ENCODE assay signal across 9 mouse cellular contexts in the genomic region with DNA sequence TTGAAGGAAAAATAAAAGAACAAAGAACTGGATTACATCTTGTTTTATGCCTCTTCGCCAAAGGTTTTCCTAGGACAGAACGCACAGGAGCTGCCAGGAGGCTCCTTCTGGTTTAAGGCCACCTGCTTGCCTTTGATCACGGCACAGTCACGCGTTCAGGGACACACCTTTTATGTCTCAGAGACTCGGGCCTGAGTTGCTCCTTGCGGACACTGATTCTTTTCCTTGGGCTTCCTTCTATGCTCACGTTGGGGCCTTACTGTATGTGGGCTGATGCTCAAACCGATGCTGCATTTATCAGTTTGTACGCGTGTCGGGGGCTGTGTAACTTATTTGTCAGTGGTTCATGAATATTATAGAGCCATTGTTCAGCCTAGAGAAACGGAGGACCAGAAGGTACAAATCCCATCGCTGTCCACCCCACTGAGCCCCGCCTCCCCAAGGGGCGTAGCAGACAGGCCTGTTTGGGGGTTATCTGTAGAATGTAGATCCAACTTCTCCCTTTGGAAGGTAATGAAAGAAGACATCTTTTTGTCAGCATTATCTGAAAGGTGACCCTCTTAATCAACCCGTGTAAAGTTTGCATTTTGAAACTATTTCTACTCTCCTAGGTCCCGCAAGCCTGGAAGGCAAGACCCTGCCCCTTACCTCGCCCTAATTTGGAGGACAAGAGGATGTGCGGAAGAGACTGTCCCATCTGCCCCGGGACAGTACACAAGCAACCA. TPM values are rescaled to one million over a fixed set of nuclear protein-coding genes. Genes with fewer than 3 reads are reported as not detected.
DNase-seq lines count a peak whose midpoint lies in the region; ATAC-seq and TF ChIP-seq lines count a peak whose summit lies in the region.
"Had no signal": no experiment of that assay in that cellular context is flagged by ENCODE, and none has a peak within 500 bp of the region (broad histone marks: within the 10 kb centered on the region; RNA-seq: fewer than 3 reads in every experiment).

No protein-coding gene starts in this region.

- H3K4me1 ChIP-seq in heart, embryonic 11.5 days (ENCODE audit: control insufficient read depth, insufficient read depth, low read length) = peaks cover 14% of the 10 kb centered on the region
- peaks cover 0 to 9% of the 10 kb centered on the region in 2 experiments; a peak in 1 of 4 replicates for H3K4me1 ChIP-seq in ES-E14 (ENCODE audit: control insufficient read depth in 2 of 2, insufficient read depth in 2 of 2, low read length in 2 of 2, poor library complexity in 1 of 2)
- H3K4me1 ChIP-seq in heart, postnatal 0 days (ENCODE audit: control insufficient read depth, insufficient read depth) = peaks cover 20% of the 10 kb centered on the region
- peaks cover 4% of the 10 kb centered on the region for H3K4me1 ChIP-seq in liver, postnatal 0 days (ENCODE audit: insufficient read depth)

- DNase-seq in heart, postnatal 36 days = no peak
- DNase-seq in ES-E14 (ENCODE audit: low read depth, low spot score) = no peak
- no peak for DNase-seq in heart, postnatal 0 days (ENCODE audit: low spot score)
- no peak for DNase-seq in liver, postnatal 0 days
- no peak for DNase-seq in B cell, adult 2 months
- DNase-seq in right cerebral cortex, postnatal 4 days = no peak
- no peak for DNase-seq in frontal cortex, postnatal 36 days (ENCODE audit: low spot score in 2 of 2)
- DNase-seq: cerebellum, adult 11 months had no signal

- no peak for ATAC-seq in heart, embryonic 11.5 days (replicated peaks; ENCODE audit: insufficient number of reproducible peaks, low FRiP score, low TSS enrichment)
- ATAC-seq in heart, postnatal 0 days (ENCODE audit: insufficient read depth, low read depth) = no peak
- ATAC-seq in liver, postnatal 0 days = no peak

- 26% methylated on average over 21 of the region's 21 CpGs for WGBS in heart, embryonic 11.5 days (ENCODE audit: insufficient replicate concordance)
- WGBS in heart, postnatal 0 days = 45% methylated on average over 21 of the region's 21 CpGs
- 40% methylated on average over 21 of the region's 21 CpGs for WGBS in liver, postnatal 0 days (ENCODE audit: insufficient replicate concordance)

- no peak for TF ChIP-seq EP300 in heart, postnatal 0 days (IDR thresholded peaks at IDR 0.05; ENCODE audit: low read depth)
- TF ChIP-seq EP300 in liver, postnatal 0 days (IDR thresholded peaks at IDR 0.05; ENCODE audit: low read depth) = no peak

- peak overlapping the region; percentile 87 for H3K4me2 ChIP-seq in heart, embryonic 11.5 days
- peak overlapping the region; percentile 82 for H3K4me2 ChIP-seq in heart, postnatal 0 days (ENCODE audit: low read depth, low read length)
- H3K4me2 ChIP-seq in liver, postnatal 0 days (ENCODE audit: low read depth, low read length) = peak overlapping the region; percentile 75

- no peaks in the 10 kb centered on the region for H3K36me3 ChIP-seq in heart, embryonic 11.5 days (ENCODE audit: control insufficient read depth, insufficient read depth, low read length)
- no peaks in the 10 kb centered on the region for H3K36me3 ChIP-seq in ES-E14 (ENCODE audit: control insufficient read depth, insufficient read depth, low read length, poor library complexity, severe bottlenecking)
- H3K36me3 ChIP-seq in heart, postnatal 0 days (replicated peaks; ENCODE audit: control insufficient read depth, insufficient read depth, low read length) = no peaks in the 10 kb centered on the region
- H3K36me3 ChIP-seq in liver, postnatal 0 days (replicated peaks; ENCODE audit: insufficient read depth, low read length) = no peaks in the 10 kb centered on the region

- peak overlapping the region; percentile 66 for H3K9ac ChIP-seq in heart, embryonic 11.5 days (ENCODE audit: low read depth, low read length)
- H3K9ac ChIP-seq in ES-E14 (ENCODE audit: insufficient read depth, low read depth, low read length, poor library complexity, severe bottlenecking) = no peak overlapping the region
- peak overlapping the region; percentile 55 for H3K9ac ChIP-seq in heart, postnatal 0 days (replicated peaks; ENCODE audit: low read depth, low read length)
- H3K9ac ChIP-seq in liver, postnatal 0 days (replicated peaks) = peak overlapping the region; percentile 23; the same call in 1 of the 2 replicates

- no peaks in the 10 kb centered on the region for H3K27me3 ChIP-seq in heart, embryonic 11.5 days (ENCODE audit: control insufficient read depth, insufficient read depth, low read length)
- H3K27me3 ChIP-seq in heart, postnatal 0 days (ENCODE audit: control insufficient read depth, insufficient read depth, low read length) = no peaks in the 10 kb centered on the region
- H3K27me3 ChIP-seq in liver, postnatal 0 days (ENCODE audit: insufficient read depth, low read length) = no peaks in the 10 kb centered on the region

- intact Hi-C loops in heart, postnatal 36 days (cut with DNase I) = no loop called here

- no peak for TF ChIP-seq CTCF in heart, postnatal 0 days (IDR thresholded peaks at IDR 0.05; ENCODE audit: low read depth)
- TF ChIP-seq CTCF in liver, postnatal 0 days (IDR thresholded peaks at IDR 0.05; ENCODE audit: low read depth) = no peak

- no peak overlapping the region for H3K27ac ChIP-seq in heart, embryonic 11.5 days (ENCODE audit: low read depth, low read length)
- no peak overlapping the region for H3K27ac ChIP-seq in ES-E14 (ENCODE audit: insufficient read depth, low read depth, low read length, poor library complexity, severe bottlenecking)
- no peak overlapping the region for H3K27ac ChIP-seq in heart, postnatal 0 days (ENCODE audit: low read depth)
- H3K27ac ChIP-seq in liver, postnatal 0 days (ENCODE audit: low read depth) = no peak overlapping the region

- peak overlapping the region; percentile 48 for H3K4me3 ChIP-seq in heart, embryonic 11.5 days (ENCODE audit: low read depth, low read length)
- H3K4me3 ChIP-seq in ES-E14 (ENCODE audit: insufficient read depth in 1 of 2, low read depth in 1 of 2, low read length in 2 of 2, poor library complexity in 1 of 2, severe bottlenecking in 1 of 2) = peak overlapping the region; percentile 31 to 62; a peak in 3 of 4 replicates
- peak overlapping the region; percentile 51 for H3K4me3 ChIP-seq in heart, postnatal 0 days (ENCODE audit: low read depth, low read length)
- H3K4me3 ChIP-seq in liver, postnatal 0 days (ENCODE audit: low read depth, low read length) = peak overlapping the region; percentile 44

- no peaks in the 10 kb centered on the region for H3K9me3 ChIP-seq in heart, embryonic 11.5 days (replicated peaks; ENCODE audit: control insufficient read depth, low read length)
- H3K9me3 ChIP-seq in ES-E14 (ENCODE audit: control insufficient read depth, insufficient read depth, low read depth, low read length) = no peaks in the 10 kb centered on the region
- no peaks in the 10 kb centered on the region for H3K9me3 ChIP-seq in heart, postnatal 0 days (replicated peaks; ENCODE audit: control insufficient read depth, low read length)
- H3K9me3 ChIP-seq in liver, postnatal 0 days (ENCODE audit: low read length) = no peaks in the 10 kb centered on the region

- in situ Hi-C loops in ES-E14 (cut with MboI; ENCODE audit: low sequenced_read_pairs in 2 of 2, unreplicated experiment in 2 of 2) = no loop called here

TF ChIP-seq in ES-E14, 5 proteins besides CTCF, POLR2A, EP300 and RAD21:
- TF ChIP-seq ZNF384 (IDR thresholded peaks at IDR 0.05; ENCODE audit: low read depth, low read length) (no peak), MAFK (IDR thresholded peaks at IDR 0.05; ENCODE audit: insufficient read depth, low read depth, low read length) (no peak), HCFC1 (IDR thresholded peaks at IDR 0.05; ENCODE audit: borderline replicate concordance, insufficient read depth, low read length) (no peak), ZC3H11A (IDR thresholded peaks at IDR 0.05; ENCODE audit: borderline replicate concordance, low read depth, low read length) (no peak), CHD2 (IDR thresholded peaks at IDR 0.05; ENCODE audit: low read depth, low read length) (no peak)
TF ChIP-seq in ES-E14: peak in this region for 0.

RNA-seq across cellular contexts. Expression of gene Pla2r1, which starts 0.8 kb away (rescaled TPM):
- polyA plus RNA-seq in heart, embryonic 11.5 days (2014; fragmentation: Nextera tagmentation; extraction: Ambion mirVana) = 3.2 and 3.3 TPM in 2 replicates
- 1 to 10 TPM; 1.1 to 1.4 TPM for total RNA-seq in heart, postnatal 36 days (2021)
- total RNA-seq in ES-E14 (2012; rRNA removed) = 0.42 and 0.89 TPM in 2 replicates
- total RNA-seq in heart, postnatal 0 days (2014; rRNA removed; ENCODE audit: low replicate concordance) = 0.39 and 0.61 TPM in 2 replicates
- polyA plus RNA-seq in heart, postnatal 0 days (2015; fragmentation: Nextera tagmentation; extraction: Ambion mirVana) = 0.63 and 1.00 TPM in 2 replicates
- polyA plus RNA-seq in liver, postnatal 0 days (2015; fragmentation: Nextera tagmentation; extraction: Ambion mirVana) = 0.30 and 0.35 TPM in 2 replicates
